Mouse (Mus musculus) heart, postnatal 0 days (tissue): Measurements from ENCODE around the gene Ccdc39. TPM values are rescaled to one million over a fixed set of nuclear protein-coding genes. Genes with fewer than 3 reads are reported as not detected.

Source experiments
- ATAC-seq: fragments of 200-750 bp; cut with Nextera tagmentation; 2 replicates; pipeline ENCODE4 v1.8.0; 2017; ENCODE audit warnings: low read depth, moderate number of reproducible peaks, moderate library complexity; ENCODE audit not compliant: insufficient read depth
- DNase-seq: peaks from one replicate; pipeline ENCODE4 v3.0.0-alpha.2; 2016; ENCODE audit warnings: low spot score
- H3K27ac ChIP-seq: fragments of 300-500 bp; sonication (generic); 2 replicates; pipeline ENCODE4 v1.5.1; 2014; ENCODE audit warnings: low read depth, mild to moderate bottlenecking
- H3K27me3 ChIP-seq: fragments of 300-500 bp; sonication (generic); 2 replicates; pipeline ENCODE4 v1.6.1; 2014; ENCODE audit warnings: low read length, mixed read lengths; ENCODE audit not compliant: control insufficient read depth, insufficient read depth
- H3K36me3 ChIP-seq: fragments of 300-500 bp; sonication (generic); replicated peaks from 2 replicates; pipeline ENCODE4 v1.6.1; 2014; ENCODE audit warnings: low read length, mixed read lengths; ENCODE audit not compliant: control insufficient read depth, insufficient read depth
- H3K4me1 ChIP-seq: fragments of 300-500 bp; sonication (generic); 2 replicates; pipeline ENCODE4 v1.6.1; 2014; ENCODE audit warnings: antibody characterized with exemption; ENCODE audit not compliant: control insufficient read depth, insufficient read depth
- H3K4me2 ChIP-seq: fragments of 300-500 bp; sonication (generic); 2 replicates; pipeline ENCODE4 v1.6.1; 2014; ENCODE audit warnings: low read depth, mild to moderate bottlenecking, low read length, moderate library complexity
- H3K4me3 ChIP-seq: fragments of 300-500 bp; sonication (generic); 2 replicates; pipeline ENCODE4 v1.5.1; 2014; ENCODE audit warnings: low read depth, low read length
- H3K9ac ChIP-seq: fragments of 300-500 bp; sonication (generic); replicated peaks from 2 replicates; pipeline ENCODE4 v1.6.1; 2014; ENCODE audit warnings: low read depth, low read length, mixed read lengths
- H3K9me3 ChIP-seq: fragments of 300-500 bp; sonication (generic); replicated peaks from 2 replicates; pipeline ENCODE4 v1.6.1; 2016; ENCODE audit warnings: low read length; ENCODE audit not compliant: control insufficient read depth
- CTCF ChIP-seq: IDR thresholded peaks from 2 replicates; pipeline ENCODE4 v1.5.1; 2016; ENCODE audit warnings: antibody characterized with exemption, control low read depth, low read depth
- EP300 ChIP-seq: IDR thresholded peaks from 2 replicates; pipeline ENCODE4 v1.6.1; 2016; ENCODE audit warnings: antibody characterized with exemption, low read depth
- WGBS: fragments of 180-500 bp; shearing (Covaris S2); extraction: QIAGEN DNeasy Blood & Tissue Kit; methylation state at CpG from one replicate; pipeline ENCODE4 v1.1.7; 2014; 5-methylcytosine and 5-hydroxymethylcytosine counted together
- polyA plus RNA-seq: library from polyadenylated mRNA; unstranded; fragments of >200 nt; fragmentation: Nextera tagmentation; extraction: Ambion mirVana; gene quantifications from 2 replicates; pipeline ENCODE4 v1.2.1, GENCODE M21; 2015
- total RNA-seq: library from RNA; depleted of rRNA; stranded (reverse); fragments of >200 nt; gene quantifications from 2 replicates; pipeline ENCODE4 v1.2.3, GENCODE M21; 2014; ENCODE audit warnings: low replicate concordance

Ccdc39 gene
- total and polyA plus RNA-seq, 2 experiments from 2014 or later, result 0.30 TPM; not detected in 1

DNA sequence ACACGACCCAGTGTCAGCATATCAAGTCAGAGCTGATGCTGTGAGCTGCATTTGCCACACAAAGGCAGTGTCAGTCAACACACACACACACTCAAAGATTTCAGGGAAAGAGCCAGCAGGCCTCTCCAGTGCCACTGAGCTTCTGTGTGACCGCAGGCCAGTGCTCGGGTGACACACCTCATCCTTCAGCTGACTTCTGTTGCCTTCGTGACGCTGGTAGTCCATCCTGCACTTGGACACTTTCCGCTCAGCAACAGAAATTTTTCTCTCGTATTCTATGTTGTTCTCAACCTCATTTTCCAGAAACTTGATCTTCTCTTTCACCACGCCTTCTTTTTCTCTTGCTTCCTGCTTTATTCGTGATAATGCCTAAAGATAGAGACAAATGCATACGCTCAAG, 11.8 kb downstream of the Ccdc39 start:
- Histone ChIP-seq H3K4me2 (no peak overlapping the region), H3K9me3 (no peaks in the 10 kb centered on the region), H3K27ac (no peak overlapping the region), H3K4me1 (peaks cover 3% of the 10 kb centered on the region; the same call in 1 of the 2 replicates), H3K27me3 (no peaks in the 10 kb centered on the region), H3K4me3 (no peak overlapping the region), H3K9ac (no peak overlapping the region), H3K36me3 (no peaks in the 10 kb centered on the region)
- WGBS, result 73% methylated on average over 10 of the region's 10 CpGs
- no peak for ATAC-seq
- no peak for TF ChIP-seq EP300
- no peak for TF ChIP-seq CTCF
- DNase-seq, result no peak

- H3K36me3 ChIP-seq, result no peaks in the 10 kb centered on the region
- DNase-seq, result peak; percentile 67
- no peak overlapping the region for H3K4me2 ChIP-seq
- no peak overlapping the region for H3K27ac ChIP-seq
- H3K9me3 ChIP-seq, result no peaks in the 10 kb centered on the region
- H3K4me1 ChIP-seq, result no peaks in the 10 kb centered on the region
- H3K9ac ChIP-seq, result no peak overlapping the region
- whole genome bisulfite sequencing, result 40% methylated on average over 9 of the region's 9 CpGs
- ATAC-seq, result no peak
- H3K4me3 ChIP-seq, result no peak overlapping the region
- no peaks in the 10 kb centered on the region for H3K27me3 ChIP-seq
- TF ChIP-seq CTCF (peak; percentile 81), EP300 (no peak)
Measured at GRCm38 (mm10) chr3:33824135-33824946, 19.8 kb downstream of the Ccdc39 start.

GRCm38 (mm10) chr3:33807151-33807550, 37.0 kb downstream of the Ccdc39 start:
- no peak overlapping the region for H3K4me3 ChIP-seq
- DNase-seq (no peak), ATAC-seq (no peak)
- H3K4me2 ChIP-seq, result no peak overlapping the region
- no peaks in the 10 kb centered on the region for H3K27me3 ChIP-seq
- peaks cover 61% of the 10 kb centered on the region for H3K36me3 ChIP-seq
- no peak for TF ChIP-seq EP300
- no peak overlapping the region for H3K27ac ChIP-seq
- WGBS, result 94% methylated on average over 1 of the region's 1 CpGs
- H3K9ac ChIP-seq, result no peak overlapping the region
- no peaks in the 10 kb centered on the region for H3K9me3 ChIP-seq
- no peaks in the 10 kb centered on the region for H3K4me1 ChIP-seq

DNA sequence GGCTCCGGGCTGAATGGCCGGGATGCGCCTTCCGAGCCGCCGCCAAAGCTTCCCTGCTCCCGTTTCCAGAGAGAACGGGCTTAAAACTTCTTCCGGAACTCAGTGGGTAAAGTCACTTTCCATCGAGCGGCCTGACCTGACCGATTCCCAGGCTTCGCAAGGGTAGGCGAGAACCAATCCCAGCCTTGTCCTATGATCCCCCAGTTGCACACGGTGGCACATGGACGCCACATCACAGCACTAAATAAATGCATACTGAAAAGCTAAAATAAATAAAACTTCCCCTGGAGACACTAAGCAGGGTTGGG, 43.6 kb downstream of the Ccdc39 start:
- H3K9ac ChIP-seq, result peak overlapping the region; percentile 99
- peak overlapping the region; percentile 100 for H3K4me3 ChIP-seq
- no peaks in the 10 kb centered on the region; the same call in 1 of the 2 replicates for H3K4me1 ChIP-seq
- no peak for TF ChIP-seq EP300
- no peak for TF ChIP-seq CTCF
- H3K27ac ChIP-seq, result peak overlapping the region; percentile 99
- ATAC-seq (peak; percentile 2; the same call in 1 of the 2 replicates), DNase-seq (no peak)
- under 1% methylated on average over 16 of the region's 16 CpGs for WGBS
- no peaks in the 10 kb centered on the region for H3K27me3 ChIP-seq
- H3K36me3 ChIP-seq, result peaks cover 16% of the 10 kb centered on the region
- no peaks in the 10 kb centered on the region for H3K9me3 ChIP-seq
- H3K4me2 ChIP-seq, result peak overlapping the region; percentile 89

- ATAC-seq (peak; percentile 99), DNase-seq (peak; percentile 96)
- TF ChIP-seq CTCF, result peak; percentile 31; the same call in 1 of the 2 replicates
- peak; percentile 99 for TF ChIP-seq EP300
- peak within 1 kb of the TSS; percentile 99 for H3K9ac ChIP-seq
- H3K27ac ChIP-seq, result peak within 1 kb of the TSS; percentile 99
- H3K4me2 ChIP-seq, result peak within 1 kb of the TSS; percentile 89
- no peaks in the 10 kb centered on the region for H3K9me3 ChIP-seq
- WGBS, result under 1% methylated on average over 88 of the region's 90 CpGs
- no peaks in the 10 kb centered on the region for H3K27me3 ChIP-seq
- H3K36me3 ChIP-seq, result peaks cover 12% of the 10 kb centered on the region
- peak within 1 kb of the TSS; percentile 100 for H3K4me3 ChIP-seq
- H3K4me1 ChIP-seq, result no peaks in the 10 kb centered on the region; the same call in 1 of the 2 replicates
Measured at GRCm38 (mm10) chr3:33799617-33800512, 44.2 kb downstream of the Ccdc39 start, which contains the start of gene Ttc14. Ttc14 (plus strand) TSS chr3:33799832.
